Comparison of ENCODE assay signal across 11 mouse cellular contexts in the genomic region with DNA sequence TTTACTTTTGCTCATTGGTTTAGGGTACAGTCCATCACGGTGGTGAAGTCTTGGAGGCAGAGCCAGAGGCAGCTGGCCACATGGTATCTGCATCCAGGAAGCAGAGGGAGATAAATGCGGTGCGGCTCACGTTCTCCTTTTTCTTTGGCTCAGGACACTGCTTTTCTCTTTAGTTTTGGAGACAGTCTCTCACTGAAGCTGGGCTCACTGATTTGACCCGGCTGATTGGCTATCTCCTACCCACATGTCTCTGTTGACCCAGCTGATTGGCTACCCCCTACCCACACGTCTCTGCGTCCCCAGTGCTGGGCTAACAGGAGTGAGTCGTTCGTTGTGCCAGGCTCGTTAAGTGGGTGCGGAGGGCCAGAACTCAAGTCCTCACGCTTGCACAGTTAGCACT.
DNase-seq lines count a peak whose midpoint lies in the region; ATAC-seq and TF ChIP-seq lines count a peak whose summit lies in the region.
"Had no signal": no experiment of that assay in that cellular context is flagged by ENCODE, and none has a peak within 500 bp of the region (broad histone marks: within the 10 kb centered on the region; RNA-seq: fewer than 3 reads in every experiment).

No protein-coding gene starts in this region.

- peak; percentile 42 for DNase-seq in kidney, adult 2 months
- DNase-seq in ZHBTc4 (ENCODE audit: low read depth, low spot score) = peak; percentile 66
- DNase-seq in lung, postnatal 10 days = peak; percentile 56
- DNase-seq in liver, postnatal 0 days = no peak
- no peak for DNase-seq in thymus, adult 2 months
- DNase-seq: cerebellum, postnatal 25 days had no signal

- no peaks in the 10 kb centered on the region for H3K36me3 ChIP-seq in kidney, adult 2 months (ENCODE audit: control insufficient read depth, insufficient read depth, low read length)
- no peaks in the 10 kb centered on the region for H3K36me3 ChIP-seq in kidney, embryonic 16.5 days (ENCODE audit: insufficient read depth, low read length)
- no peaks in the 10 kb centered on the region for H3K36me3 ChIP-seq in heart, embryonic 12.5 days
- H3K36me3 ChIP-seq in liver, postnatal 0 days (replicated peaks; ENCODE audit: insufficient read depth, low read length) = no peaks in the 10 kb centered on the region
- no peaks in the 10 kb centered on the region for H3K36me3 ChIP-seq in thymus, adult 2 months (ENCODE audit: control insufficient read depth, insufficient read depth, low read length)
- H3K36me3 ChIP-seq: G1E; limb, embryonic 15.5 days had no signal

- H3K4me2 ChIP-seq in kidney, embryonic 16.5 days (replicated peaks; ENCODE audit: low read depth, low read length) = no peak overlapping the region
- peak overlapping the region; percentile 14 for H3K4me2 ChIP-seq in heart, embryonic 12.5 days
- no peak overlapping the region for H3K4me2 ChIP-seq in liver, postnatal 0 days (ENCODE audit: low read depth, low read length)
- H3K4me2 ChIP-seq: limb, embryonic 15.5 days had no signal

- H3K9ac ChIP-seq in kidney, embryonic 16.5 days (replicated peaks; ENCODE audit: low read length) = no peak overlapping the region
- H3K9ac ChIP-seq in heart, embryonic 12.5 days = no peak overlapping the region
- H3K9ac ChIP-seq in liver, postnatal 0 days (replicated peaks) = no peak overlapping the region
- H3K9ac ChIP-seq: limb, embryonic 15.5 days had no signal

- no peak for TF ChIP-seq CTCF in kidney, adult 2 months (conservative IDR thresholded peaks at IDR 0.05; ENCODE audit: insufficient read depth, insufficient read length, low read depth, low read length)
- no peak for TF ChIP-seq CTCF in liver, postnatal 0 days (IDR thresholded peaks at IDR 0.05; ENCODE audit: low read depth)
- no peak for TF ChIP-seq CTCF in thymus, adult 2 months (IDR thresholded peaks at IDR 0.05; ENCODE audit: borderline replicate concordance, control insufficient read depth, extremely low read depth, insufficient read depth, low read length, poor library complexity)

- H3K27ac ChIP-seq in kidney, adult 2 months (ENCODE audit: insufficient read depth, low read depth, low read length) = no peak overlapping the region
- no peak overlapping the region for H3K27ac ChIP-seq in kidney, embryonic 16.5 days (ENCODE audit: low read length)
- no peak overlapping the region for H3K27ac ChIP-seq in heart, embryonic 12.5 days (ENCODE audit: poor library complexity, severe bottlenecking)
- no peak overlapping the region for H3K27ac ChIP-seq in liver, postnatal 0 days (ENCODE audit: low read depth)
- no peak overlapping the region for H3K27ac ChIP-seq in thymus, adult 2 months (ENCODE audit: control insufficient read depth, insufficient read depth, low read length)
- H3K27ac ChIP-seq: limb, embryonic 15.5 days had no signal

- H3K4me3 ChIP-seq in kidney, adult 2 months (ENCODE audit: insufficient read depth, low read depth, low read length) = no peak overlapping the region
- H3K4me3 ChIP-seq in kidney, embryonic 16.5 days (ENCODE audit: low read length) = no peak overlapping the region
- H3K4me3 ChIP-seq in heart, embryonic 12.5 days = no peak overlapping the region
- no peak overlapping the region for H3K4me3 ChIP-seq in liver, postnatal 0 days (ENCODE audit: low read depth, low read length)
- no peak overlapping the region for H3K4me3 ChIP-seq in thymus, adult 2 months (ENCODE audit: control insufficient read depth, insufficient read depth, low read length)
- H3K4me3 ChIP-seq: limb, embryonic 15.5 days had no signal

- TF ChIP-seq EP300 in liver, postnatal 0 days (IDR thresholded peaks at IDR 0.05; ENCODE audit: low read depth) = no peak

- no peaks in the 10 kb centered on the region for H3K9me3 ChIP-seq in kidney, embryonic 16.5 days (ENCODE audit: low read length)
- no peaks in the 10 kb centered on the region for H3K9me3 ChIP-seq in heart, embryonic 12.5 days (replicated peaks)
- H3K9me3 ChIP-seq in liver, postnatal 0 days (ENCODE audit: low read length) = no peaks in the 10 kb centered on the region
- H3K9me3 ChIP-seq: limb, embryonic 15.5 days had no signal

- no peaks in the 10 kb centered on the region for H3K27me3 ChIP-seq in kidney, adult 2 months (replicated peaks; ENCODE audit: control insufficient read depth, insufficient read depth, low read length)
- H3K27me3 ChIP-seq in kidney, embryonic 16.5 days (ENCODE audit: insufficient read depth, low read length) = no peaks in the 10 kb centered on the region
- no peaks in the 10 kb centered on the region for H3K27me3 ChIP-seq in heart, embryonic 12.5 days (replicated peaks)
- H3K27me3 ChIP-seq in liver, postnatal 0 days (ENCODE audit: insufficient read depth, low read length) = no peaks in the 10 kb centered on the region
- H3K27me3 ChIP-seq in thymus, adult 2 months (ENCODE audit: control insufficient read depth, insufficient read depth, low read length) = no peaks in the 10 kb centered on the region
- H3K27me3 ChIP-seq: limb, embryonic 15.5 days had no signal

- no peak for TF ChIP-seq POLR2A in kidney, adult 2 months (IDR thresholded peaks at IDR 0.05; ENCODE audit: low read depth, low read length)
- TF ChIP-seq POLR2A in thymus, adult 2 months (IDR thresholded peaks at IDR 0.05; ENCODE audit: control insufficient read depth, extremely low read depth, insufficient read depth, low read length, poor library complexity) = no peak

- no peaks in the 10 kb centered on the region for H3K4me1 ChIP-seq in kidney, adult 2 months (ENCODE audit: control insufficient read depth, insufficient read depth, low read length)
- H3K4me1 ChIP-seq in kidney, embryonic 16.5 days (ENCODE audit: insufficient read depth, low read length) = peaks cover 3% of the 10 kb centered on the region; the same call in 1 of the 2 replicates
- peaks cover 27% of the 10 kb centered on the region for H3K4me1 ChIP-seq in heart, embryonic 12.5 days (replicated peaks)
- no peaks in the 10 kb centered on the region for H3K4me1 ChIP-seq in liver, postnatal 0 days (ENCODE audit: insufficient read depth)
- no peaks in the 10 kb centered on the region for H3K4me1 ChIP-seq in thymus, adult 2 months (replicated peaks; ENCODE audit: control insufficient read depth, insufficient read depth, low read length)

- 56% methylated on average over 12 of the region's 12 CpGs for WGBS in kidney, adult 2 months
- WGBS in kidney, embryonic 16.5 days = 65% methylated on average over 12 of the region's 12 CpGs
- WGBS in heart, embryonic 12.5 days = 39% methylated on average over 12 of the region's 12 CpGs
- 62% methylated on average over 12 of the region's 12 CpGs for WGBS in liver, postnatal 0 days (ENCODE audit: insufficient replicate concordance)
- 90% methylated on average over 12 of the region's 12 CpGs for WGBS in thymus, adult 2 months

- ATAC-seq in kidney, embryonic 16.5 days (ENCODE audit: low FRiP score, low TSS enrichment) = no peak
- peak; percentile 25; the same call in 1 of the 2 replicates for ATAC-seq in heart, embryonic 12.5 days (ENCODE audit: insufficient number of reproducible peaks, low FRiP score)
- no peak for ATAC-seq in liver, postnatal 0 days
- no peak for ATAC-seq in erythroblast, adult 5-6 weeks (replicated peaks; ENCODE audit: low FRiP score, poor library complexity, severe bottlenecking)

Comparison
In these comparisons a context has a peak if more than half of its experiments do, and no peak if none do; other contexts are left out.
1. DNase-seq: peak in kidney, adult 2 months (single experiment), ZHBTc4 (single experiment) and lung, postnatal 10 days (single experiment); none in liver, postnatal 0 days (single experiment) and thymus, adult 2 months (single experiment).